26 mouse cellular contexts compared by ENCODE assay signal in genomic region chr3:31467882-31468281, GRCm38 (mm10).
A peak's percentile ranks its signal among the peaks of the same experiment; 100 is the strongest.
DNase-seq lines count a peak whose midpoint lies in the region; ATAC-seq and TF ChIP-seq lines count a peak whose summit lies in the region.
"Had no signal": no experiment of that assay in that cellular context is flagged by ENCODE, and none has a peak within 500 bp of the region (broad histone marks: within the 10 kb centered on the region; RNA-seq: fewer than 3 reads in every experiment).

No protein-coding gene starts in this region.

- dilution Hi-C loops in CH12.LX (cut with MboI; ENCODE audit: extremely low pct_ligation_motif_present, extremely low pct_unique_long_range_greater_than_20kb, low sequenced_read_pairs) = no loop called here

- peak; percentile 66 for DNase-seq in embryonic facial prominence, embryonic 11.5 days (ENCODE audit: low spot score)
- no peak for DNase-seq in embryonic facial prominence, embryonic 10.5 days (ENCODE audit: low spot score)
- DNase-seq in hindbrain, postnatal 0 days (ENCODE audit: low spot score) = peak; percentile 43
- no peak for DNase-seq in CH12.LX (ENCODE audit: extremely low read depth)
- DNase-seq in right cerebral cortex, postnatal 10 days (ENCODE audit: low spot score in 2 of 2) = no peak
- DNase-seq in ovary, postnatal 36 days (ENCODE audit: low spot score) = no peak
- DNase-seq: adrenal gland, postnatal 25 days; cerebellum, adult 18-20 months; cerebellum, postnatal 36 days; gastrocnemius, postnatal 25 days; kidney, adult 2 months; kidney, postnatal 14 days; layer of hippocampus, postnatal 36 days; liver; liver, postnatal 0 days; lung, postnatal 14 days; right cerebral cortex, postnatal 25 days; thymus, postnatal 4 days had no signal

- no peaks in the 10 kb centered on the region for H3K36me3 ChIP-seq in embryonic facial prominence, embryonic 11.5 days (replicated peaks; ENCODE audit: control insufficient read depth, insufficient read depth, low read depth, low read length)
- no peaks in the 10 kb centered on the region for H3K36me3 ChIP-seq in embryonic facial prominence, embryonic 10.5 days (replicated peaks)
- H3K36me3 ChIP-seq in hindbrain, postnatal 0 days (ENCODE audit: insufficient read depth, low read length) = no peaks in the 10 kb centered on the region
- no peaks in the 10 kb centered on the region for H3K36me3 ChIP-seq in hindbrain, embryonic 12.5 days
- H3K36me3 ChIP-seq in CH12.LX (replicated peaks in 1 of 2; ENCODE audit: control insufficient read depth in 1 of 2, insufficient read depth in 1 of 2, low read length in 1 of 2) = no peaks in the 10 kb centered on the region
- no peaks in the 10 kb centered on the region for H3K36me3 ChIP-seq in forebrain, embryonic 16.5 days (ENCODE audit: control insufficient read depth, insufficient read depth)
- H3K36me3 ChIP-seq: embryonic facial prominence, embryonic 12.5 days; G1E; heart, embryonic 10.5 days had no signal

- no peak overlapping the region for H3K27ac ChIP-seq in embryonic facial prominence, embryonic 11.5 days (replicated peaks; ENCODE audit: low read depth, low read length)
- H3K27ac ChIP-seq in embryonic facial prominence, embryonic 10.5 days (replicated peaks) = no peak overlapping the region
- no peak overlapping the region for H3K27ac ChIP-seq in hindbrain, postnatal 0 days
- no peak overlapping the region for H3K27ac ChIP-seq in hindbrain, embryonic 12.5 days
- H3K27ac ChIP-seq in CH12.LX (ENCODE audit: insufficient read depth, low read depth) = no peak overlapping the region
- H3K27ac ChIP-seq in forebrain, embryonic 16.5 days (ENCODE audit: low read length) = no peak overlapping the region
- H3K27ac ChIP-seq: embryonic facial prominence, embryonic 12.5 days; heart, embryonic 10.5 days; layer of hippocampus, adult 2 months had no signal

- no peaks in the 10 kb centered on the region for H3K4me1 ChIP-seq in embryonic facial prominence, embryonic 11.5 days (ENCODE audit: control insufficient read depth, insufficient read depth, low read length)
- no peaks in the 10 kb centered on the region for H3K4me1 ChIP-seq in embryonic facial prominence, embryonic 10.5 days
- H3K4me1 ChIP-seq in hindbrain, postnatal 0 days (ENCODE audit: insufficient read depth, low read length) = no peaks in the 10 kb centered on the region
- H3K4me1 ChIP-seq in hindbrain, embryonic 12.5 days = no peaks in the 10 kb centered on the region
- H3K4me1 ChIP-seq in CH12.LX (ENCODE audit: control insufficient read depth in 1 of 2, insufficient read depth in 2 of 2) = peaks cover 3 to 14% of the 10 kb centered on the region in 2 experiments; a peak in 2 of 4 replicates
- no peaks in the 10 kb centered on the region; the same call in 1 of the 2 replicates for H3K4me1 ChIP-seq in forebrain, embryonic 16.5 days (replicated peaks; ENCODE audit: control insufficient read depth, insufficient read depth, low read length)
- H3K4me1 ChIP-seq: embryonic facial prominence, embryonic 12.5 days; heart, embryonic 10.5 days; megakaryocyte, embryonic 14.5 days had no signal

- TF ChIP-seq POLR2A in CH12.LX (IDR thresholded peaks at IDR 0.05; ENCODE audit: low read depth, low read length) = no peak

- 24% methylated on average over 1 of the region's 1 CpGs for WGBS in embryonic facial prominence, embryonic 11.5 days
- WGBS in embryonic facial prominence, embryonic 10.5 days = 42% methylated on average over 1 of the region's 1 CpGs
- 0% methylated on average over 1 of the region's 1 CpGs for WGBS in hindbrain, postnatal 0 days
- 33% methylated on average over 1 of the region's 1 CpGs for WGBS in hindbrain, embryonic 12.5 days
- 29% methylated on average over 1 of the region's 1 CpGs for WGBS in forebrain, embryonic 16.5 days

- no peak overlapping the region for H3K4me2 ChIP-seq in embryonic facial prominence, embryonic 11.5 days (ENCODE audit: low read depth, low read length)
- no peak overlapping the region for H3K4me2 ChIP-seq in hindbrain, postnatal 0 days (ENCODE audit: low read depth, low read length)
- H3K4me2 ChIP-seq in hindbrain, embryonic 12.5 days (replicated peaks) = no peak overlapping the region
- no peak overlapping the region for H3K4me2 ChIP-seq in CH12.LX (ENCODE audit: insufficient read depth, low read depth, poor library complexity, severe bottlenecking)
- H3K4me2 ChIP-seq in forebrain, embryonic 16.5 days (ENCODE audit: low read length) = no peak overlapping the region
- H3K4me2 ChIP-seq: embryonic facial prominence, embryonic 12.5 days had no signal

- ATAC-seq in embryonic facial prominence, embryonic 11.5 days (replicated peaks; ENCODE audit: insufficient number of reproducible peaks, low FRiP score, low TSS enrichment, low read depth) = no peak
- ATAC-seq in hindbrain, postnatal 0 days = no peak
- no peak for ATAC-seq in hindbrain, embryonic 12.5 days (ENCODE audit: low FRiP score)
- peak; percentile 80 for ATAC-seq in forebrain, embryonic 16.5 days
- ATAC-seq: CD4-positive, CD25-positive, alpha-beta regulatory T cell, adult 4 months; liver, postnatal 0 days had no signal

- H3K9ac ChIP-seq in embryonic facial prominence, embryonic 11.5 days (replicated peaks; ENCODE audit: low read length) = no peak overlapping the region
- H3K9ac ChIP-seq in hindbrain, postnatal 0 days (replicated peaks; ENCODE audit: low read length) = no peak overlapping the region
- no peak overlapping the region for H3K9ac ChIP-seq in hindbrain, embryonic 12.5 days
- H3K9ac ChIP-seq in CH12.LX (ENCODE audit: insufficient read depth, low read depth) = no peak overlapping the region
- H3K9ac ChIP-seq in forebrain, embryonic 16.5 days (replicated peaks; ENCODE audit: low read depth, low read length) = no peak overlapping the region
- H3K9ac ChIP-seq: embryonic facial prominence, embryonic 12.5 days; liver, postnatal 0 days had no signal

- in situ Hi-C loops in CH12.LX (cut with MboI; ENCODE audit: low pct_ligation_motif_present, low pct_unique_long_range_greater_than_20kb, low sequenced_read_pairs) = no loop called here

- H3K9me3 ChIP-seq in embryonic facial prominence, embryonic 11.5 days (replicated peaks; ENCODE audit: control insufficient read depth, low read length) = no peaks in the 10 kb centered on the region
- no peaks in the 10 kb centered on the region for H3K9me3 ChIP-seq in embryonic facial prominence, embryonic 10.5 days
- no peaks in the 10 kb centered on the region for H3K9me3 ChIP-seq in hindbrain, postnatal 0 days (ENCODE audit: low read length)
- no peaks in the 10 kb centered on the region for H3K9me3 ChIP-seq in hindbrain, embryonic 12.5 days (replicated peaks)
- H3K9me3 ChIP-seq in CH12.LX (replicated peaks; ENCODE audit: low read length) = no peaks in the 10 kb centered on the region
- H3K9me3 ChIP-seq in forebrain, embryonic 16.5 days (ENCODE audit: control insufficient read depth, low read length) = no peaks in the 10 kb centered on the region
- H3K9me3 ChIP-seq: embryonic facial prominence, embryonic 12.5 days; G1E; heart, embryonic 10.5 days had no signal

- no peak for TF ChIP-seq RAD21 in CH12.LX (IDR thresholded peaks at IDR 0.05; ENCODE audit: low read depth, low read length)

- H3K4me3 ChIP-seq in embryonic facial prominence, embryonic 11.5 days (ENCODE audit: low read depth, low read length) = no peak overlapping the region
- H3K4me3 ChIP-seq in embryonic facial prominence, embryonic 10.5 days = no peak overlapping the region
- no peak overlapping the region for H3K4me3 ChIP-seq in hindbrain, postnatal 0 days (ENCODE audit: low read length)
- no peak overlapping the region for H3K4me3 ChIP-seq in hindbrain, embryonic 12.5 days
- H3K4me3 ChIP-seq in CH12.LX (replicated peaks in 1 of 3; ENCODE audit: low read depth in 2 of 3, low read length in 2 of 3, poor library complexity in 1 of 3) = no peak overlapping the region
- H3K4me3 ChIP-seq in forebrain, embryonic 16.5 days (replicated peaks; ENCODE audit: low read length) = no peak overlapping the region
- H3K4me3 ChIP-seq: embryonic facial prominence, embryonic 12.5 days; heart, embryonic 10.5 days; layer of hippocampus, adult 2 months; megakaryocyte, embryonic 14.5 days had no signal

- TF ChIP-seq EP300 in CH12.LX (IDR thresholded peaks at IDR 0.05; ENCODE audit: low read length) = no peak

- H3K27me3 ChIP-seq in embryonic facial prominence, embryonic 11.5 days (ENCODE audit: control insufficient read depth, insufficient read depth, low read length) = no peaks in the 10 kb centered on the region
- no peaks in the 10 kb centered on the region for H3K27me3 ChIP-seq in embryonic facial prominence, embryonic 10.5 days (replicated peaks; ENCODE audit: low read depth, poor library complexity, severe bottlenecking)
- H3K27me3 ChIP-seq in hindbrain, postnatal 0 days (ENCODE audit: insufficient read depth, low read length) = no peaks in the 10 kb centered on the region
- H3K27me3 ChIP-seq in hindbrain, embryonic 12.5 days = no peaks in the 10 kb centered on the region
- H3K27me3 ChIP-seq in CH12.LX (replicated peaks) = no peaks in the 10 kb centered on the region
- H3K27me3 ChIP-seq in forebrain, embryonic 16.5 days (replicated peaks; ENCODE audit: control insufficient read depth, insufficient read depth, low read length) = no peaks in the 10 kb centered on the region
- H3K27me3 ChIP-seq: embryonic facial prominence, embryonic 12.5 days; megakaryocyte, embryonic 14.5 days had no signal

- no peaks in the 10 kb centered on the region for H3K79me2 ChIP-seq in CH12.LX (replicated peaks; ENCODE audit: control insufficient read depth, extremely low read depth, insufficient read depth, poor library complexity, severe bottlenecking)

- no peak for TF ChIP-seq CTCF in hindbrain, postnatal 0 days (IDR thresholded peaks at IDR 0.05; ENCODE audit: low read depth)
- no peak for TF ChIP-seq CTCF in CH12.LX (conservative IDR thresholded peaks at IDR 0.05 in 1 of 2, IDR thresholded peaks at IDR 0.05 in 1 of 2; ENCODE audit: low read depth in 2 of 2, low read length in 2 of 2)

TF ChIP-seq in CH12.LX, 34 proteins besides CTCF, POLR2A, EP300 and RAD21:
- TF ChIP-seq ZNF384 (IDR thresholded peaks at IDR 0.05; ENCODE audit: low read depth, low read length) (0 out of 2 replicates have a peak, but pooled peaks have one; percentile 13), PAX5 (IDR thresholded peaks at IDR 0.05; ENCODE audit: low read length) (no peak), UBTF (IDR thresholded peaks at IDR 0.05; ENCODE audit: low read depth, low read length) (no peak)

Comparison
In these comparisons a context has a peak if more than half of its experiments do, and no peak if none do; other contexts are left out.
1. DNase-seq: peak in embryonic facial prominence, embryonic 11.5 days (single experiment) and hindbrain, postnatal 0 days (single experiment); none in embryonic facial prominence, embryonic 10.5 days (single experiment), CH12.LX (single experiment), right cerebral cortex, postnatal 10 days (0 of 2) and ovary, postnatal 36 days (single experiment).